Mouse (Mus musculus): ENCODE data around the gene Traf3.

DNA sequence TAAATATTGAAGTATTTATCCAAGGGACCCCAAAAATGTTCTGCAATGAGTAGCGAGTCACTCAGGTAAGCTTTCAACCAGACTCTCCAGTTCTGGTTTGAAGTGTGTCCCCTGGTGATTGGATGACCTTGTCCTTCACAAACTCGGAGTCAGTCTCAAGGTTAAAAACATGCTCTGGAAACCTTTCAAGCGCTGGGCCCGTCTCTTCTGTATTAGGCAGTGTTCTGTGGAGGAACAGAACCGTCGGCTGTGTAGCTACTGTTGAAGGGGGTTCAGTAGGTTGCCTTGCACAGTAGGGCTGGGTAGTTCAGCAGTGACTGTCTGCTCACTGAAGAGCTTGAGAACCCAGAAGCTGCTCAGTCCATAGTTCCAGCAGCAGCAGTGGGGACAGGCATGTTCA lies 11.5 kb upstream of the Traf3 start:
- no peak for TF ChIP-seq CTCF (IDR thresholded peaks at IDR 0.05; ENCODE audit: control insufficient read depth, insufficient read depth, insufficient read length)
- TF ChIP-seq USF1 (IDR thresholded peaks at IDR 0.05; ENCODE audit: low read depth) = no peak
- TF ChIP-seq CEBPB (IDR thresholded peaks at IDR 0.05; ENCODE audit: low read depth) = no peak
- no peak for TF ChIP-seq MAX (IDR thresholded peaks at IDR 0.05)
- TF ChIP-seq FOSL1 (IDR thresholded peaks at IDR 0.05; ENCODE audit: insufficient read depth, low read length, poor library complexity, severe bottlenecking) = no peak
